Mouse (Mus musculus) testis, adult 2 months (tissue): ENCODE results near the gene Znrd1. TPM values are rescaled to one million over a fixed set of nuclear protein-coding genes. Genes with fewer than 3 reads are reported as not detected.
A peak's percentile ranks its signal among the peaks of the same experiment; 100 is the strongest.

Source experiments
- H3K27ac ChIP-seq: fragments of 200-500 bp; 2 replicates; pipeline ENCODE4 v1.5.1; 2012; ENCODE audit warnings: low read depth, low read length; ENCODE audit not compliant: control insufficient read depth, insufficient read depth
- H3K27me3 ChIP-seq: fragments of 200-500 bp; 2 replicates; pipeline ENCODE4 v1.6.1; 2012; ENCODE audit warnings: mild to moderate bottlenecking, low read length, moderate library complexity; ENCODE audit not compliant: control insufficient read depth, insufficient read depth
- H3K36me3 ChIP-seq: fragments of 200-500 bp; 2 replicates; pipeline ENCODE4 v1.6.1; 2012; ENCODE audit warnings: mild to moderate bottlenecking, low read length; ENCODE audit not compliant: control insufficient read depth, insufficient read depth
- H3K4me1 ChIP-seq: fragments of 200-500 bp; 2 replicates; pipeline ENCODE4 v1.6.1; 2012; ENCODE audit warnings: low read length; ENCODE audit not compliant: control insufficient read depth, insufficient read depth
- H3K4me3 ChIP-seq: fragments of 200-500 bp; 2 replicates; pipeline ENCODE4 v1.5.1; 2012; ENCODE audit warnings: low read depth, mild to moderate bottlenecking, low read length, moderate library complexity, mixed read lengths; ENCODE audit not compliant: control insufficient read depth
- CTCF ChIP-seq: fragments of 200-500 bp; IDR thresholded peaks from 2 replicates; pipeline ENCODE4 v1.5.1; 2012; ENCODE audit warnings: low read depth, mild to moderate bottlenecking, inconsistent platforms, low read length, moderate library complexity; ENCODE audit not compliant: control insufficient read depth, insufficient read depth, insufficient replicate concordance
- POLR2A ChIP-seq: fragments of 200-500 bp; IDR thresholded peaks from 2 replicates; pipeline ENCODE4 v1.6.1; 2012; ENCODE audit warnings: low read depth, mild to moderate bottlenecking, inconsistent platforms, low read length, moderate library complexity; ENCODE audit not compliant: control insufficient read depth
- polyA plus RNA-seq: library from polyadenylated mRNA; depleted of rRNA; stranded (reverse); fragments of >200 nt; gene quantifications from 2 replicates; pipeline ENCODE4 v1.2.3, GENCODE M21; 2012

The Znrd1 gene
- polyA plus RNA-seq, 1 experiment: 53.2 TPM

DNA sequence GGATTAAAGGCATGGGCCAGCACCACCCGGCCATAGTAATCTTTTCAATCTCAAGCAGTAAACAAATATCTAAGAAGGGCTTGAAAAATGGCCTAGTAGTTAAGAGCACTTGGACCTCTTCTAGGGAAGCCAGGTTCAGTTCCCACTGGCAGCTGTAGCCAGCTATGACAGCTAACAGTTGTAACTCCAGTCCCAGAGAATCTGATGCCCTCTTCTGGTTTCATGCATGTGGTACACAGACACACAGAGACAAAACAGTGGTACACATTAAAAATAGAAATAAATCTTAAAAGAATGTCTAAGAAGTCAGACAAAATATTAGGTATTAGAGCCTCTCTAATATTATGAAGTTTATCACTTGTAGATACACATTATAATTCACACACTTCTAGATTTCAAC is 2.8 kb upstream of the Znrd1 start:
- Histone ChIP-seq H3K27me3 (no peaks in the 10 kb centered on the region), H3K4me3 (peak overlapping the region; percentile 61), H3K4me1 (0 out of 2 replicates have a peak, but pooled peaks cover 2% of the 10 kb centered on the region), H3K36me3 (peaks cover 1% of the 10 kb centered on the region), H3K27ac (no peak overlapping the region)
- TF ChIP-seq CTCF (no peak), POLR2A (no peak)

DNA sequence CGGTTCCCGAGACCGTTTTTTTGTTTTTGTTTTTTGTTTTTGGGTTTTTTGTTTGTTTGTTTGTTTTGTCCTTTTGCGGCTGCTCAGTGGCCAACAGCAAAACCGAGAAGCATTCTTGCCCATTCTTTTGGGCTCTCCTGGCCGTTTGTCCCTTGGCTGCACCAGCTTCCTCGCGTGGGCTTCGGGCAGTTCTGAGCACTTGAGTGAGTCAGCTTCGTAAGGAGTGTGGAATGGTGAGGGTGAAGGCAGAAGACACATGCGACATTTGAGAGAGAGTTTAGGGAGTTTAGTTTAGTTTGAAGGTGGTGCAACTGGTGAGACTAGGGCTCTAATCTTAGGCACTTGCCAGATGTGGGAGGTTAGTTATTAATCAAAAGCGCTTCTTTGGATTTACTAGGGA is 525 bp upstream of the Znrd1 start:
- Histone ChIP-seq H3K4me3 (peak overlapping the region; percentile 97), H3K27me3 (no peaks in the 10 kb centered on the region), H3K27ac (peak overlapping the region; percentile 97), H3K36me3 (peaks cover 1% of the 10 kb centered on the region), H3K4me1 (0 out of 2 replicates have a peak, but pooled peaks cover 2% of the 10 kb centered on the region)
- TF ChIP-seq POLR2A (no peak), CTCF (no peak)

DNA sequence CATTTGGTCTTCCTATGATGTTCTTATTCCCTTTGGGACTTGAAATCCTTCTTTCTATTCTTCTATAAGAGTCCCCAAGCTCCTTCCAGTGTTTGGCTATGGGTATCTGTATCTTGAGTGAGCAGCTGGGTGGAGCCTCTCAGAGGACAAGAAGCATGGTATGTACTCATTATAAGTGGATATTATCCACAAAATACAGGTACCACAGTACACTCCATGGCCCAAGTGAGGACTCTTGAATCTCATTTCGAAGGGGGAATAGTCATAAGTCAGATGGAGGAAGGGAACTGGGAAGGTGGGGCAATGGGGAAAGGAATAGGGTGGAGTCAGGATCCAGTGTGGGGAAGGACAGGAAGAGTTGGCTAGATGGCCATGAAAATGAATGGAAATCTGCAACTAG is 5.3 kb downstream of the Znrd1 start:
- Histone ChIP-seq H3K36me3 (no peaks in the 10 kb centered on the region; the same call in 1 of the 2 replicates), H3K4me3 (peak overlapping the region; percentile 73), H3K27ac (no peak overlapping the region), H3K4me1 (0 out of 2 replicates have a peak, but pooled peaks cover 2% of the 10 kb centered on the region), H3K27me3 (no peaks in the 10 kb centered on the region)
- TF ChIP-seq POLR2A (no peak), CTCF (no peak)

DNA sequence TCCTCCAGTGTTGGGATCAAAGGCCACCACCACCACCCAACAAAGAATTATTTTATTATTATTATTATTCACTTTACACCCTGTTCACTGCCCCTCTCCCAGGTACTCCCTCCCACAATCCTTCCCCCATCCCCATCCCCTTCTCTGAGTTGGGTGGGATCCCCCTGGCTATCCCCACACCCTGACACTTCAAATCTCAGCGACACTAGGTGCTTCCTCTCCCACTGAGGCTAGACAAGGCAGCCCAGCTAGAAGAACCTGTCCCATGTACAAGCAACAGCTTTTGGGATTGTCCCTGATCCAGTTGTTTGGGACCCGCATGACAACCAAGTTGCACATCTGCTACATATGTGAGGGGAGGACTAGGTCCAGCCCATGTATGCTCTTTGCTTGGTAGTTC is 5.7 kb downstream of the Znrd1 start:
- no peaks in the 10 kb centered on the region; the same call in 1 of the 2 replicates for H3K36me3 ChIP-seq
- no peak for TF ChIP-seq CTCF
- TF ChIP-seq POLR2A: no peak
- H3K27ac ChIP-seq: no peak overlapping the region
- H3K4me1 ChIP-seq: 0 out of 2 replicates have a peak, but pooled peaks cover 2% of the 10 kb centered on the region
- peak overlapping the region; percentile 73 for H3K4me3 ChIP-seq
- no peaks in the 10 kb centered on the region for H3K27me3 ChIP-seq

DNA sequence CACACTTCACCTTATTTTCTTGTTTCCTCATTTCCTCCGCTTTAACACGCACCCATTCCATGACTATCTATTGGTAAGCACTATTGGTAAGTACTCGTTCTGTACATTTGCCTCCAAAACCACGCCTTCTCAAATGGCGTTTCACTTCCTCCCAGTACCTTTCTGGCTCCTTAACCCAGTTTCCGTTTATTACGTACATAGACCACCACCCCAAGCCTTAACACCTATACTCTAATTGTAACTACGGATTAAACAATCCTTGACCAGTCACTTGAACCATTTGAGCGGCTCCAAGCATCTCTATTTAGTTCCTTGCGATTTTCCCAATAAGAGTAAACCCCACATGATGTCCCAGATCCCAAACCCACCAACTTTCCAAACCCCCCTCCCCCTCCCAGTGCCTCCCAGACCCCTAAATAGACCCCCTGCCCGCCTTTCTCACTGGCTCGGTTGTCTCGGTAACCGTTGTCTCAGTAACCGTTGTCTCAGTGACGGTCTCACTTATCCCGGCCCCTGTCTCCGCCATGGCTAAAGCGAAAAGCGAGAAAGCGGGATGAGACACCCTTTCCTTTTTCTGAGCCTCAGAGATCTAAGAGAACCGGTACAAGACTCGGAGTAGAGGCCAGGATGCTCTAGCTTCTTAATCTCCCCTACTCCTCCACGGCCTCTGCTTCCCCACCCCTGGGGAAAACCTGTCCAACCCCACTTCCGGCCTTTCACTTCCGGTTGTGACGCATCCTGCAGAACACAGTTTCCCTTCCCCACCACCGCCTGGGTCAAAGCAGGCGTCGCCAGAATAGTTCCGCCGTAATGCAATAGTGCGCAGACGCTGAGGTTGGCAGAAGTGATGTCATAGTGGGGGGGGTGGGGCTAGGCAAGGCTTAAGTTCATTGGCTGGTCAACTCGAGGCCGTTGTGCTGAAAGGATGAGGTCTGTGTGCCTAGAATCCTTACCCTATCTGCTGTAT is 7.1 kb downstream of the Znrd1 start, which contains the start of gene Ppp1r11:
Gene Ppp1r11, minus strand, starts transcription at position 761 of the 967 bp plus-strand sequence.
- Histone ChIP-seq H3K27me3 (no peaks in the 10 kb centered on the region), H3K36me3 (no peaks in the 10 kb centered on the region), H3K4me1 (peaks cover 6% of the 10 kb centered on the region), H3K4me3 (peak within 1 kb of the TSS; percentile 99), H3K27ac (peak within 1 kb of the TSS; percentile 99)
- TF ChIP-seq CTCF (peak; percentile 14; the same call in 1 of the 2 replicates), POLR2A (peak; percentile 77)

DNA sequence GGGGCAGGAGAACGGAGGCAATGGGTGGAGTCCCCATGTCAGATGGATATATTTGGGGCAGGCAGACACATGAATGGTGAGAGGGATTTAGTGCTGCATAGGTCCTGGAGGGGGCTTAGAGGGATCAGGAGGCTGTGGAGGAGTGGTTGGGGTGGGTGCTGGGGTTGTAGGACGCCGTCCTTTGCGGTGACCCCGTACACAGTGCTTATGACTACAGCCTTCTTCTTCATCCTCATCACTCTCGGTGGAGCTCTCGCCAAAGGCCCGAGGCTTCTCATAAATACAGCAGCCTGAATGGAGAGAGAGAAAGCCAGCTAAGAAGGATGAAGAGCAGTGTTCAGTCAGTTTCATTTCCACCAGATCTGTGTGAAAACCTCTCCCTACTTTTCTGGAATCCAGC is 9.1 kb downstream of the Znrd1 start:
- Histone ChIP-seq H3K36me3 (no peaks in the 10 kb centered on the region), H3K4me3 (peak overlapping the region; percentile 79), H3K27ac (no peak overlapping the region), H3K4me1 (peaks cover 6% of the 10 kb centered on the region), H3K27me3 (no peaks in the 10 kb centered on the region)
- TF ChIP-seq POLR2A: no peak
- no peak for TF ChIP-seq CTCF

DNA sequence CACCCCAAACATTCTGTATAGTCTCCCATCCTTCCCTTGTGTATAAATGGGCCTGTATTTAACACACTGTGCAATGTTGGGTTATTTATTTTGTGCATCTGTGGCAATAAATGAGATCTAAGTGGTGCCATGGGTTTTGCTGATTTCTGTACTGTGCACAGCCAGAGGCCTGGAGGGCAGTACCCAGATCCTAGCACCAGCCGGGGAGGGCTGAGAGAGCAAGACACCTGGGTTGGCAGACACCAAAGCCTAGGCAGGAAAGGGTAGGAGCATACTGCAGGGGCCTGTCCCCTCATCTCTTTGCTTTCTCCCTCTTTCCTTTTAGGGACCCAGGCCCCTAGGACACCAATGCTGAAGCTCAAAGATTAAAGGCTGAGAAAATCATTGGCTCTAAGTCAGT is 10.1 kb downstream of the Znrd1 start:
- peak overlapping the region; percentile 20; the same call in 1 of the 2 replicates for H3K4me3 ChIP-seq
- H3K4me1 ChIP-seq: peaks cover 8% of the 10 kb centered on the region
- no peak overlapping the region for H3K27ac ChIP-seq
- no peaks in the 10 kb centered on the region for H3K36me3 ChIP-seq
- TF ChIP-seq POLR2A (no peak), CTCF (no peak)
- no peaks in the 10 kb centered on the region for H3K27me3 ChIP-seq
